28 mouse cellular contexts compared by ENCODE assay signal in the genomic region with DNA sequence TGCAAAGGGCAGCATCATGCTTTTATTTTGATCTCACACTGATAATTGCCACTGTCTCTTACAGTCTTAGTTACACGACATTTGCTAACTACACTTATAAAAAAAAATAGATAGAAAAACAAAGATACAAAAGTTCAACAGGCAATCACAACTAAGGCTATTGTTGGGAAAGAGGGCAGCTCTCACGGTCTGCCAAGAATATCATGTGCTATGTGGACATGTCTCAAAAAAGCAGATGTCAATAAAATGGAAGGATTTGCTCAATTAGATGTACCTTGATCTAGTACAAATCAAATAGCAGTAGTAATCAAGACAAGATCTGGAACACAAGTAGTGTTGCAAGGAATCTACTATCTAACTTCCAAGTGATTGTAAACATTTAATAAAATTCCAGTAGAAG. TPM values are rescaled to one million over a fixed set of nuclear protein-coding genes. Genes with fewer than 3 reads are reported as not detected.
"Had no signal": no experiment of that assay in that cellular context is flagged by ENCODE, and none has a peak within 500 bp of the region (broad histone marks: within the 10 kb centered on the region; RNA-seq: fewer than 3 reads in every experiment).

No protein-coding gene starts in this region.

- H3K4me3 ChIP-seq: embryonic facial prominence, embryonic 10.5 days; embryonic facial prominence, embryonic 12.5 days; embryonic facial prominence, embryonic 13.5 days; embryonic facial prominence, embryonic 15.5 days; erythroblast, embryonic 14.5 days; forebrain, embryonic 10.5 days; forebrain, embryonic 12.5 days; forebrain, embryonic 13.5 days; forebrain, embryonic 15.5 days; gastrocnemius, adult 2 months had no signal

- H3K4me1 ChIP-seq: embryonic facial prominence, embryonic 10.5 days; embryonic facial prominence, embryonic 12.5 days; embryonic facial prominence, embryonic 13.5 days; embryonic facial prominence, embryonic 15.5 days; forebrain, embryonic 12.5 days; forebrain, embryonic 15.5 days had no signal

- H3K27ac ChIP-seq: embryonic facial prominence, embryonic 10.5 days; embryonic facial prominence, embryonic 12.5 days; embryonic facial prominence, embryonic 13.5 days; embryonic facial prominence, embryonic 15.5 days; forebrain, embryonic 10.5 days; forebrain, embryonic 12.5 days; forebrain, embryonic 13.5 days; forebrain, embryonic 15.5 days; gastrocnemius, adult 2 months had no signal

- H3K9ac ChIP-seq: embryonic facial prominence, embryonic 12.5 days; embryonic facial prominence, embryonic 13.5 days; embryonic facial prominence, embryonic 15.5 days; forebrain, embryonic 12.5 days; forebrain, embryonic 13.5 days; forebrain, embryonic 15.5 days; forebrain, postnatal 0 days had no signal

- H3K27me3 ChIP-seq: embryonic facial prominence, embryonic 12.5 days; embryonic facial prominence, embryonic 13.5 days; embryonic facial prominence, embryonic 15.5 days; forebrain, embryonic 12.5 days; forebrain, embryonic 13.5 days; forebrain, embryonic 15.5 days had no signal

- ATAC-seq: forebrain, embryonic 13.5 days; forebrain, embryonic 14.5 days; forebrain, embryonic 15.5 days; forebrain, embryonic 16.5 days; forebrain, postnatal 0 days had no signal

- DNase-seq: cerebellum, adult 2 months; cerebellum, adult 8-10 months; cerebellum, adult 9-10 months; cerebellum, adult 9-11 months; cerebellum, postnatal 10 days; cerebellum, postnatal 14 days; cerebellum, postnatal 25 days; cerebellum, postnatal 36 days; embryo, embryonic 11 days; forebrain, postnatal 0 days; gastrocnemius, adult 2 months; gastrocnemius, postnatal 10 days; gastrocnemius, postnatal 14 days; gastrocnemius, postnatal 25 days; gastrocnemius, postnatal 36 days; heart, adult 11 months; heart, adult 18-20 months had no signal

- H3K9me3 ChIP-seq: embryonic facial prominence, embryonic 10.5 days; embryonic facial prominence, embryonic 12.5 days; embryonic facial prominence, embryonic 13.5 days; embryonic facial prominence, embryonic 15.5 days; forebrain, embryonic 10.5 days; forebrain, embryonic 12.5 days; forebrain, embryonic 13.5 days; forebrain, embryonic 15.5 days had no signal

- H3K4me2 ChIP-seq: embryonic facial prominence, embryonic 12.5 days; embryonic facial prominence, embryonic 13.5 days; embryonic facial prominence, embryonic 15.5 days; forebrain, embryonic 12.5 days; forebrain, embryonic 13.5 days; forebrain, embryonic 15.5 days had no signal

RNA-seq across cellular contexts. Expression of gene Angptl3, which starts 17.8 kb away (rescaled TPM):
- total RNA-seq: forebrain, postnatal 0 days; gastrocnemius, adult 2 months; gastrocnemius, postnatal 10 days; gastrocnemius, postnatal 14 days; gastrocnemius, postnatal 25 days; gastrocnemius, postnatal 36 days had no signal
